ENCODE assay signal across 8 mouse cellular contexts in genomic region chr19:21713260-21714031, GRCm38 (mm10).
DNase-seq lines count a peak whose midpoint lies in the region; ATAC-seq lines count a peak whose summit lies in the region.

No protein-coding gene starts in this region.

- H3K27me3 ChIP-seq in heart, embryonic 10.5 days (ENCODE audit: insufficient read depth, poor library complexity, severe bottlenecking): no peaks in the 10 kb centered on the region
- H3K27me3 ChIP-seq in intestine, embryonic 15.5 days (replicated peaks): no peaks in the 10 kb centered on the region

- no peak overlapping the region for H3K27ac ChIP-seq in heart, embryonic 10.5 days
- no peak overlapping the region for H3K27ac ChIP-seq in intestine, embryonic 15.5 days

- no peaks in the 10 kb centered on the region for H3K36me3 ChIP-seq in heart, embryonic 10.5 days
- no peaks in the 10 kb centered on the region for H3K36me3 ChIP-seq in intestine, embryonic 15.5 days

- intact Hi-C loops in heart, postnatal 10 days (cut with DNase I): no loop called here

- 74% methylated on average over 3 of the region's 3 CpGs for WGBS in heart, embryonic 10.5 days
- 68% methylated on average over 3 of the region's 3 CpGs for WGBS in intestine, embryonic 15.5 days

- no peak overlapping the region for H3K4me3 ChIP-seq in heart, embryonic 10.5 days
- H3K4me3 ChIP-seq in intestine, embryonic 15.5 days (replicated peaks): no peak overlapping the region

- no peak for ATAC-seq in intestine, embryonic 15.5 days

- no peak overlapping the region for H3K9ac ChIP-seq in intestine, embryonic 15.5 days

- peak; percentile 97 for DNase-seq in heart, adult 11 months
- no peak for DNase-seq in heart, embryonic 10.5 days (ENCODE audit: low spot score)
- DNase-seq in CD4-positive helper T cell, adult 2 months (ENCODE audit: low read depth, low spot score): peak; percentile 92
- peak; percentile 75 for DNase-seq in brain, adult 2 months (ENCODE audit: low read depth, low spot score)
- DNase-seq in heart, postnatal 10 days: peak; percentile 25 to 29
- DNase-seq in lung, postnatal 10 days: peak; percentile 22
- DNase-seq in spleen, postnatal 4 days (ENCODE audit: low spot score in 2 of 2): peak; percentile 36 to 62

- no peaks in the 10 kb centered on the region for H3K9me3 ChIP-seq in heart, embryonic 10.5 days
- H3K9me3 ChIP-seq in intestine, embryonic 15.5 days: no peaks in the 10 kb centered on the region

- H3K4me2 ChIP-seq in intestine, embryonic 15.5 days (replicated peaks): no peak overlapping the region

- no peaks in the 10 kb centered on the region for H3K4me1 ChIP-seq in heart, embryonic 10.5 days
- H3K4me1 ChIP-seq in intestine, embryonic 15.5 days (replicated peaks): no peaks in the 10 kb centered on the region
